Mouse (Mus musculus): ENCODE data around the gene Kcnk15. TPM values are rescaled to one million over a fixed set of nuclear protein-coding genes. Genes with fewer than 3 reads are reported as not detected.
A peak's percentile ranks its signal among the peaks of the same experiment; 100 is the strongest.

Kcnk15 gene
- polyA plus RNA-seq, 1 experiment from 2014 or later = not detected

DNA sequence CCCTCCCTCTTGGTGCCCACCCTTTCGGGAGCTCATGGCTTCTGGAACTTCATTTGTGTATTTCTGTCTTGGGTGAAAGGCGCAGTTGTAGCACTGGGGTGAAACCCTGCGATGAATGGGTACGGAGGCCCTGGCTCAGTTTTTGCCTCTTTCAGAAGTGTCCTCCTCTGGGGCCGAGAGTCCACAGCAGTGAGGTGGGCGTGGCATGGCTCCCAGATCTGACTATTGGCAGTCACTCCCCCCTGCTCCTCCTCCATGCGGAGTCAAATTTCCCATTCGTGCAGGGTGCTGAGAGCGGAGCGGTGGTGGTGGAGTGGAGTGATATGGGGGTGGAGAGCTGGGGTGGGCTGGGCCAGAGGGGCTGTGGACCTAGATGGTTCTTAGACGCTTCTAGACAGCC, 29.7 kb upstream of the Kcnk15 start:
- ATAC-seq (ENCODE audit: insufficient number of reproducible peaks, low FRiP score, low TSS enrichment, low read depth) = peak; percentile 65
- H3K4me2 ChIP-seq (ENCODE audit: low read depth, severe bottlenecking) = peak overlapping the region; percentile 31
- no peaks in the 10 kb centered on the region for H3K9me3 ChIP-seq (ENCODE audit: control insufficient read depth, low read length)
- no peaks in the 10 kb centered on the region for H3K36me3 ChIP-seq (ENCODE audit: control insufficient read depth, insufficient read depth, low read length)
- WGBS = 12% methylated on average over 11 of the region's 11 CpGs
- peak; percentile 70 for DNase-seq (ENCODE audit: low spot score)
- H3K4me1 ChIP-seq (ENCODE audit: control insufficient read depth, insufficient read depth, low read length) = peaks cover 5% of the 10 kb centered on the region; the same call in 1 of the 2 replicates
- no peak overlapping the region for H3K4me3 ChIP-seq (ENCODE audit: low read depth, low read length)
- no peak overlapping the region for H3K9ac ChIP-seq (ENCODE audit: low read length)
- H3K27me3 ChIP-seq (ENCODE audit: control insufficient read depth, insufficient read depth, low read length) = no peaks in the 10 kb centered on the region
- H3K27ac ChIP-seq (replicated peaks; ENCODE audit: low read depth, low read length) = no peak overlapping the region

DNA sequence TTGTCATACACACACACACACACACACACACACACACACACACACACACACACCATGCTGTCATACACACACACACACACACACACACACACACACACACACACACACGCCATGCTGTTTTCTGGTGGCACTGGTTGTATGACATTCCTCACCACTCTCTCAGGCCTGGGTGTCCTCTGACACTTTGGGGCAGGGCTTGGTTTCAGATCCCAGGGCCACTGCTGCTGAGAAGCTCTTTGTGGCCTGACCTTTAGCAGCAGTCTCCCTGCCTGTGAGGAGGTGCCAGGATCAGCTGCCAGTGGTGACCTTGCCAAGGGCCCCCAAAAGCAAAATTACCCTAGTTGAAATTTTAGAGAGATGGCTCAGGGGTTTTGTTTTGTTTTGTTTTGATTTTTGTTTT, 27.6 kb upstream of the Kcnk15 start:
- Histone ChIP-seq H3K4me1 (ENCODE audit: control insufficient read depth, insufficient read depth, low read length) (peaks cover 5% of the 10 kb centered on the region; the same call in 1 of the 2 replicates), H3K4me3 (ENCODE audit: low read depth, low read length) (no peak overlapping the region), H3K36me3 (ENCODE audit: control insufficient read depth, insufficient read depth, low read length) (no peaks in the 10 kb centered on the region), H3K9ac (ENCODE audit: low read length) (no peak overlapping the region), H3K4me2 (ENCODE audit: low read depth, severe bottlenecking) (no peak overlapping the region), H3K9me3 (ENCODE audit: control insufficient read depth, low read length) (no peaks in the 10 kb centered on the region), H3K27me3 (ENCODE audit: control insufficient read depth, insufficient read depth, low read length) (no peaks in the 10 kb centered on the region), H3K27ac (replicated peaks; ENCODE audit: low read depth, low read length) (no peak overlapping the region)
- ATAC-seq (ENCODE audit: insufficient number of reproducible peaks, low FRiP score, low TSS enrichment, low read depth) (no peak), DNase-seq (ENCODE audit: low spot score) (no peak)
- 86% methylated on average over 1 of the region's 1 CpGs for WGBS

DNA sequence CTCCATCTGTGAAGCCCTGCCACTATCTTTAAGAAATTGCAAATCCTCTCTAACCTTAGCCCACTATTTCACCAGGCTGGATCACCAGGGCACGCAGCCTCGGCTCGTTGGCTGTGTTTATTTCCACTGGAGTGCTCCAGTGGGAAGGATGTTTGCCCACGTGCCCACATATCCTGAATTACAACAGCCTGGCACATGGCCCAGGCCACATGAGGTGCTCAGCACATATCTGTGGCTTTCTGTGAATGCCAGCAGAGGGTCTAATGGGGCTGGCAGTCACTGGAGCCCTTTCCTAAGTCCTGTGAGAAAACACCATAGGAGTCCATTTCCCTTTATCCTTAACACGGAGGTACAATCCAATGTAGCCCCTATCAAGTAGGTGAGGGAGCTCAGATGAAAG, 27.0 kb upstream of the Kcnk15 start:
- WGBS = 79% methylated on average over 5 of the region's 5 CpGs
- H3K27me3 ChIP-seq (ENCODE audit: control insufficient read depth, insufficient read depth, low read length) = no peaks in the 10 kb centered on the region
- H3K9ac ChIP-seq (ENCODE audit: low read length) = no peak overlapping the region
- no peaks in the 10 kb centered on the region for H3K9me3 ChIP-seq (ENCODE audit: control insufficient read depth, low read length)
- H3K4me2 ChIP-seq (ENCODE audit: low read depth, severe bottlenecking) = no peak overlapping the region
- no peak for ATAC-seq (ENCODE audit: insufficient number of reproducible peaks, low FRiP score, low TSS enrichment, low read depth)
- DNase-seq (ENCODE audit: low spot score) = no peak
- no peak overlapping the region for H3K27ac ChIP-seq (replicated peaks; ENCODE audit: low read depth, low read length)
- H3K4me3 ChIP-seq (ENCODE audit: low read depth, low read length) = no peak overlapping the region
- peaks cover 5% of the 10 kb centered on the region; the same call in 1 of the 2 replicates for H3K4me1 ChIP-seq (ENCODE audit: control insufficient read depth, insufficient read depth, low read length)
- no peaks in the 10 kb centered on the region for H3K36me3 ChIP-seq (ENCODE audit: control insufficient read depth, insufficient read depth, low read length)

DNA sequence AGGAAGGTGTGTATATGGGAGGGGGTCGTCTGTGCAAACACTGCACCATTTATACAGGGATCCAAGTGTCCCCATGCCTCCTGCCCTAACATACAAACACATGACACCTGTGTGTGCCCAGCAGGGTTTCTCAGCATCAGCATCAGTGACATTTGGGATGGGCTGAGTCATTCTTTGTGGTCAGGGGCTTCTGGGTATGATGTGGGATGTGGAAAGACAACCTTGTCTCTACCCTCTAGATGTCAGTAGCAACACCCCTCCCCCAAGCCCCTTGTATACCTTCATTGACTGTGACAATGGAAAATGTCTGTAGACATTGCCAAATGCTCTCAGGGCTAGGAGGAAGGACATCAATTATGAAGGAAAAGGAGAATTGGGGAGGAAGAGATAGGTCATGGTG, 22.3 kb upstream of the Kcnk15 start:
- H3K4me3 ChIP-seq (ENCODE audit: low read depth, low read length) = no peak overlapping the region
- DNase-seq (ENCODE audit: low spot score) (no peak), ATAC-seq (ENCODE audit: insufficient number of reproducible peaks, low FRiP score, low TSS enrichment, low read depth) (no peak)
- H3K9me3 ChIP-seq (ENCODE audit: control insufficient read depth, low read length) = no peaks in the 10 kb centered on the region
- 64% methylated on average over 1 of the region's 1 CpGs for WGBS
- H3K4me2 ChIP-seq (ENCODE audit: low read depth, severe bottlenecking) = no peak overlapping the region
- no peaks in the 10 kb centered on the region for H3K4me1 ChIP-seq (ENCODE audit: control insufficient read depth, insufficient read depth, low read length)
- no peak overlapping the region for H3K9ac ChIP-seq (ENCODE audit: low read length)
- no peaks in the 10 kb centered on the region for H3K27me3 ChIP-seq (ENCODE audit: control insufficient read depth, insufficient read depth, low read length)
- H3K27ac ChIP-seq (replicated peaks; ENCODE audit: low read depth, low read length) = no peak overlapping the region
- no peaks in the 10 kb centered on the region for H3K36me3 ChIP-seq (ENCODE audit: control insufficient read depth, insufficient read depth, low read length)

DNA sequence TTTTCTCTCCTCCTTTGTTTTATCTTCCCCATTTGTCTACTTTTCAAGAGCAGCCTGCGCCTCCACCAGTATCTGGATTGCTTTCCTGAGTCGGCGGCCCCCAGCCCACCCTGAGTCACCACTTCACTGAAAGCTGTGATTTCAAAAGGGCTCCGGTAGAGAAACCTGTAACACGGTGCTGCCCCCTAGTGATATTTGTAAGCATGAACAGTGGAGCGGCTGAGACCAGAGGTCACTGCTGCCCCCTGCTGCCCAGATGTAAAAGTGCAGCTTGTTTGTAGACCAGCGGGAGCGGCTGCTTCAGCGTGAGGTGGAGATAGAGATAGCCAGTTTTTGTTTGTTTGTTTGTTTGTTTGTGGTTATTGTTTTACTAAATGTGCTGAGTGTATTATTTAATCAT, 15.4 kb upstream of the Kcnk15 start:
- Histone ChIP-seq H3K4me3 (ENCODE audit: low read depth, low read length) (no peak overlapping the region), H3K9ac (ENCODE audit: low read length) (no peak overlapping the region), H3K27me3 (ENCODE audit: control insufficient read depth, insufficient read depth, low read length) (no peaks in the 10 kb centered on the region), H3K9me3 (ENCODE audit: control insufficient read depth, low read length) (no peaks in the 10 kb centered on the region), H3K36me3 (ENCODE audit: control insufficient read depth, insufficient read depth, low read length) (no peaks in the 10 kb centered on the region), H3K27ac (replicated peaks; ENCODE audit: low read depth, low read length) (no peak overlapping the region), H3K4me1 (ENCODE audit: control insufficient read depth, insufficient read depth, low read length) (no peaks in the 10 kb centered on the region), H3K4me2 (ENCODE audit: low read depth, severe bottlenecking) (no peak overlapping the region)
- DNase-seq (ENCODE audit: low spot score) = peak; percentile 85
- 35% methylated on average over 9 of the region's 9 CpGs for WGBS
- ATAC-seq (ENCODE audit: insufficient number of reproducible peaks, low FRiP score, low TSS enrichment, low read depth) = no peak

DNA sequence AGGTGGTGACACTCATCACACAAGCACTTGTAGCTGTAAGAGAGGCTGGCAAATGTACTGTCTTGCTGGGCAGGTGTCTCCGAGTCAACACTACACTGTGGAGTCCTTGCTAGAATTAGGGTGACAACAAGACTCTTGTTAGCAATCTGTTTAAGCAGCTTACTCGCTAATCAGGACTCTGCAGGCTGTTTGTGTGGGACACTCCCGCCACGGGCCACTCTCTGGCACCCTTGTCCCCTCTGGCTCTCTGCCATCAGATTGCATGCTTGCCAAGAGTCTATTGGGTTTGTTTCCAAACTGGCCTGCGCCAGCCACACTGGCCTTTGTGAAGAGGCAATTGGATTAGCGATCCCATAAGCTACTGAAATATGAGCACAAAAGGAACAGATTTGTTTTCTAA, 13.9 kb upstream of the Kcnk15 start:
- no peak overlapping the region for H3K27ac ChIP-seq (replicated peaks; ENCODE audit: low read depth, low read length)
- no peaks in the 10 kb centered on the region for H3K4me1 ChIP-seq (ENCODE audit: control insufficient read depth, insufficient read depth, low read length)
- DNase-seq (ENCODE audit: low spot score) (no peak), ATAC-seq (ENCODE audit: insufficient number of reproducible peaks, low FRiP score, low TSS enrichment, low read depth) (no peak)
- H3K4me2 ChIP-seq (ENCODE audit: low read depth, severe bottlenecking) = no peak overlapping the region
- no peak overlapping the region for H3K9ac ChIP-seq (ENCODE audit: low read length)
- H3K4me3 ChIP-seq (ENCODE audit: low read depth, low read length) = no peak overlapping the region
- no peaks in the 10 kb centered on the region for H3K9me3 ChIP-seq (ENCODE audit: control insufficient read depth, low read length)
- no peaks in the 10 kb centered on the region for H3K27me3 ChIP-seq (ENCODE audit: control insufficient read depth, insufficient read depth, low read length)
- WGBS = 75% methylated on average over 6 of the region's 6 CpGs
- H3K36me3 ChIP-seq (ENCODE audit: control insufficient read depth, insufficient read depth, low read length) = no peaks in the 10 kb centered on the region

DNA sequence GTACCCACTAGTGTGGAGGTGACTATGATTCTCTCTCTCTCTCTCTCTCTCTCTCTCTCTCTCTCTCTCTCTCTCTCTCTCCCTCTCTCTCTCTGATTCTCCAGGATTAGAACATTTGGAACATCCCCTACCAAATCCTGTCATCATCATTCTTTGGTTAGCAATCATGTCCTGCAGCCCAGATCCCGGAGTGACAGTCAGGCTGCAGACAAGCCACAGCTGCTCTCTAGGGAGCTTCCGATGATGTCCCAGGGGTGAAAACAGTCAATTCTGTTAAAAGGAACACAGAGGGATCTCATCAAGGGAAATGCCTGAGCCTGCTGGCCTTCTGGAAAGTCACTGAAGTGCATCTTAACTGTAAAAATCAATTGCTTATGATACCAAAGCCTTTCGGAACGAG, 11.4 kb upstream of the Kcnk15 start:
- Histone ChIP-seq H3K27ac (replicated peaks; ENCODE audit: low read depth, low read length) (no peak overlapping the region), H3K4me2 (ENCODE audit: low read depth, severe bottlenecking) (no peak overlapping the region), H3K4me3 (ENCODE audit: low read depth, low read length) (no peak overlapping the region), H3K36me3 (ENCODE audit: control insufficient read depth, insufficient read depth, low read length) (no peaks in the 10 kb centered on the region), H3K9ac (ENCODE audit: low read length) (no peak overlapping the region), H3K27me3 (ENCODE audit: control insufficient read depth, insufficient read depth, low read length) (no peaks in the 10 kb centered on the region), H3K4me1 (ENCODE audit: control insufficient read depth, insufficient read depth, low read length) (no peaks in the 10 kb centered on the region), H3K9me3 (ENCODE audit: control insufficient read depth, low read length) (no peaks in the 10 kb centered on the region)
- 67% methylated on average over 4 of the region's 4 CpGs for WGBS
- ATAC-seq (ENCODE audit: insufficient number of reproducible peaks, low FRiP score, low TSS enrichment, low read depth) (no peak), DNase-seq (ENCODE audit: low spot score) (no peak)

DNA sequence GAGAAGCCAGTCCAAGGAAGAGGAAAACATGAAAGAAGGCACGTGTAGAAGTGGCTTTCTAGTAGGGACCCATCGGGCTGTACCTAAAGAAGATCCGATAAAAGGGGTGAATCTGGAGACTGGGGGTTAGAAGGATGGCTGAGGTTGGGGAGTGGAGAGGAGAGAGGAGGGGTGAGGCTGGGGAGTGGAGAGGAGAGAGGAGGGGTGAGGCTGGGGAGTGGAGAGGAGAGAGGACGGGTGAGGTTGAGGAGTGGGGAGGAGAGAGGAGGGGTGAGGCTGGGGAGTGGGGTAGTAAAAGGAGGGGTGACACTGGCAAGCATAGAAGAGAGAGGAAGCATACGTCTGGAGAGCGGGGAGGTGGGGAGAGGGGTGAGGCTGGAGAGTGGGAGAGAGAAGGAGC, 3.8 kb downstream of the Kcnk15 start:
- DNase-seq (ENCODE audit: low spot score) (no peak), ATAC-seq (ENCODE audit: insufficient number of reproducible peaks, low FRiP score, low TSS enrichment, low read depth) (no peak)
- no peak overlapping the region for H3K4me2 ChIP-seq (ENCODE audit: low read depth, severe bottlenecking)
- H3K9me3 ChIP-seq (ENCODE audit: control insufficient read depth, low read length) = no peaks in the 10 kb centered on the region
- peaks cover 64% of the 10 kb centered on the region for H3K27me3 ChIP-seq (ENCODE audit: control insufficient read depth, insufficient read depth, low read length)
- no peak overlapping the region for H3K9ac ChIP-seq (ENCODE audit: low read length)
- H3K36me3 ChIP-seq (ENCODE audit: control insufficient read depth, insufficient read depth, low read length) = no peaks in the 10 kb centered on the region
- 77% methylated on average over 6 of the region's 6 CpGs for WGBS
- H3K4me1 ChIP-seq (ENCODE audit: control insufficient read depth, insufficient read depth, low read length) = no peaks in the 10 kb centered on the region
- no peak overlapping the region for H3K4me3 ChIP-seq (ENCODE audit: low read depth, low read length)
- no peak overlapping the region for H3K27ac ChIP-seq (replicated peaks; ENCODE audit: low read depth, low read length)

DNA sequence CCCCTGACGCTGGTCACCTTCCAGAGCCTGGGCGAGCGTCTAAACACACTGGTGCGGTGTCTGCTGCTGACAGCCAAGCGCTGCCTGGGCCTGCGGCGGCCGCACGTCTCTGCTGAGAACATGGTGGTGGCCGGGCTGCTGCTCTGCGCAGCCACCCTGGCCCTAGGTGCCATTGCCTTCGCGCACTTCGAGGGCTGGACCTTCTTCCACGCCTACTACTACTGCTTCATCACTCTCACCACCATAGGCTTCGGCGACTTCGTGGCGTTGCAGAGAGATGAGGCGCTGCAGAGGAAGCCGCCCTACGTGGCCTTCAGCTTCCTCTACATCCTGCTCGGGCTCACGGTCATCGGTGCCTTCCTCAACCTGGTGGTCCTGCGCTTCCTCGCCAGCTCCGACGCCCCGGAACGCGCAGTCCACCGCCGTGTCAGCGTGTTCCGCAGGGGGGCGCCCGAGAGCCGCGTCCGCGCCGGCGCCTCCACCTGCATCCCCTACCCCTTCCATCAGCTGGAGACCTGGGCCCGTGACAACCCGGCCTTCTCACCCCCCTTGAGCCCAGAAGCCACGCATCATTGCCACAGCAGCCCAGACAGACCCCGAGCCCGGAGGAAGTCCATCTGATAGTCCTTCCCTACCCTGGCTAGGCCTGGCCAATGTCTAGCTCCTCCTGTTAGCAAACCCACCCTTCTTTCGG, 5.0 kb downstream of the Kcnk15 start:
- Histone ChIP-seq H3K9me3 (ENCODE audit: control insufficient read depth, low read length) (no peaks in the 10 kb centered on the region), H3K36me3 (ENCODE audit: control insufficient read depth, insufficient read depth, low read length) (no peaks in the 10 kb centered on the region), H3K4me3 (ENCODE audit: low read depth, low read length) (no peak overlapping the region), H3K4me2 (ENCODE audit: low read depth, severe bottlenecking) (no peak overlapping the region), H3K4me1 (ENCODE audit: control insufficient read depth, insufficient read depth, low read length) (no peaks in the 10 kb centered on the region), H3K27ac (replicated peaks; ENCODE audit: low read depth, low read length) (no peak overlapping the region), H3K27me3 (ENCODE audit: control insufficient read depth, insufficient read depth, low read length) (peaks cover 63% of the 10 kb centered on the region), H3K9ac (ENCODE audit: low read length) (peak overlapping the region; percentile 28; the same call in 1 of the 2 replicates)
- DNase-seq (ENCODE audit: low spot score) (peak; percentile 75), ATAC-seq (ENCODE audit: insufficient number of reproducible peaks, low FRiP score, low TSS enrichment, low read depth) (peak; percentile 29; the same call in 1 of the 2 replicates)
- 15% methylated on average over 50 of the region's 50 CpGs for WGBS
